Mouse (Mus musculus) liver, embryonic 14.5 days (tissue): Measurements from ENCODE around the gene Entpd3. TPM values are rescaled to one million over a fixed set of nuclear protein-coding genes. Genes with fewer than 3 reads are reported as not detected.

Source experiments
- ATAC-seq: fragments of 200-750 bp; cut with Nextera tagmentation; 2 replicates; pipeline ENCODE4 v1.8.0; 2017; ENCODE audit warnings: moderate number of reproducible peaks, mild to moderate bottlenecking, moderate library complexity; ENCODE audit not compliant: insufficient read depth
- DNase-seq, 3 experiments: peaks; one replicate each; pipeline ENCODE4 v3.0.0-alpha.2; 2012 to 2013; ENCODE audit warnings: low read depth in 3 of 3, low spot score in 3 of 3
- H3K27ac ChIP-seq: fragments of 300-500 bp; sonication (generic); 2 replicates; pipeline ENCODE4 v1.5.1; 2014; ENCODE audit warnings: moderate library complexity, mild to moderate bottlenecking, control low read depth, inconsistent platforms
- H3K27me3 ChIP-seq: fragments of 300-500 bp; sonication (generic); 2 replicates; pipeline ENCODE4 v1.6.1; 2014; ENCODE audit warnings: mild to moderate bottlenecking, low read length, moderate library complexity; ENCODE audit not compliant: control insufficient read depth, insufficient read depth
- H3K36me3 ChIP-seq: fragments of 300-500 bp; sonication (generic); replicated peaks from 2 replicates; pipeline ENCODE4 v1.6.1; 2014; ENCODE audit warnings: low read depth; ENCODE audit not compliant: control insufficient read depth, insufficient read depth
- H3K4me1 ChIP-seq, 2 experiments: fragments of 200-500 bp in 1 of 2; fragments of 300-500 bp in 1 of 2; sonication (generic) in 1 of 2; replicated peaks; 2 replicates each; pipeline ENCODE4 v1.6.1; 2012 to 2014; ENCODE audit warnings: antibody characterized with exemption in 1 of 2, inconsistent platforms in 1 of 2, low read length in 1 of 2; ENCODE audit not compliant: control insufficient read depth in 2 of 2, insufficient read depth in 2 of 2
- H3K4me2 ChIP-seq: fragments of 300-500 bp; sonication (generic); 2 replicates; pipeline ENCODE4 v1.6.1; 2014; ENCODE audit warnings: low read depth, mild to moderate bottlenecking, control low read depth, moderate library complexity
- H3K4me3 ChIP-seq, 2 experiments: fragments of 200-500 bp in 1 of 2; fragments of 300-500 bp in 1 of 2; sonication (generic) in 1 of 2; 2 replicates each; pipeline ENCODE4 v1.5.1; 2012 to 2014; ENCODE audit warnings: low read depth in 2 of 2, low read length in 2 of 2, mild to moderate bottlenecking in 2 of 2, control low read depth in 1 of 2, inconsistent platforms in 1 of 2, moderate library complexity in 1 of 2; ENCODE audit not compliant: insufficient read depth in 1 of 2
- H3K9ac ChIP-seq: fragments of 300-500 bp; sonication (generic); replicated peaks from 2 replicates; pipeline ENCODE4 v1.6.1; 2014; ENCODE audit warnings: mild to moderate bottlenecking, control low read depth, moderate library complexity
- H3K9me3 ChIP-seq: fragments of 300-500 bp; sonication (generic); 2 replicates; pipeline ENCODE4 v1.6.1; 2016; ENCODE audit warnings: low read length, mixed read lengths; ENCODE audit not compliant: control insufficient read depth
- CTCF ChIP-seq: IDR thresholded peaks from 2 replicates; pipeline ENCODE4 v1.5.1; 2016; ENCODE audit warnings: antibody characterized with exemption, low read depth, control low read depth
- EP300 ChIP-seq: IDR thresholded peaks from 2 replicates; pipeline ENCODE4 v1.6.1; 2016; ENCODE audit warnings: antibody characterized with exemption, low read depth
- WGBS: fragments of 180-500 bp; shearing (Covaris S2); extraction: QIAGEN DNeasy Blood & Tissue Kit; methylation state at CpG from one replicate; pipeline ENCODE4 v1.1.7; 2014; ENCODE audit not compliant: insufficient replicate concordance; 5-methylcytosine and 5-hydroxymethylcytosine counted together
- polyA plus RNA-seq, 2 experiments: library from polyadenylated mRNA; depleted of rRNA in 1 of 2; stranded (reverse) in 1 of 2; unstranded in 1 of 2; fragments of >200 nt; fragmentation: Nextera tagmentation in 1 of 2; extraction: Ambion mirVana in 1 of 2; gene quantifications; 2 replicates each; pipeline versions ENCODE4 v1.2.1 to v1.2.3; 2012 to 2014

Entpd3 gene
- polyA plus RNA-seq, 2 experiments = 0.01 TPM; not detected in 1

DNA sequence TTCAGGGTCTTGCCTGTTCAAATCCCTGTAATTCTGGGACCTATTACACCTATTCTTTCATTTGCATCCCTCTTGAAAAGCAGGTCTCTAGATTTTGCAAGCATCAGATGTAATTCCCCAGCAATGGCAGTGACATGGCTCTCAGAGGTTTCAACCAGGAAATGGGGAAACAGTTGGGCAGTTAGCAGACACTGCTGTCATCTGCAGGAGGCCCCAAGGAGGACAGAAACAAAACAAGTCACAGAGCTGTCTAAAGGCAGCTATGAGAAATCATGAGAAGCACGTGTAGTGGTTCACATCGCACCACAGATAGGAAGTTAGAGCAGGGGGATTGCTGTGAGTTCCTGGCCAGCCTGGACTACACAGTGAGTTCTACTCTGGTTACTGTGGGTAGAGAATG is 35.2 kb upstream of the Entpd3 start:
- no peaks in the 10 kb centered on the region for H3K36me3 ChIP-seq
- no peak overlapping the region for H3K27ac ChIP-seq
- DNase-seq (no peak), ATAC-seq (no peak)
- H3K4me3 ChIP-seq = no peak overlapping the region
- WGBS = 59% methylated on average over 2 of the region's 2 CpGs
- no peaks in the 10 kb centered on the region; the same call in 1 of the 2 replicates for H3K9me3 ChIP-seq
- H3K9ac ChIP-seq = no peak overlapping the region
- H3K4me1 ChIP-seq = peaks cover 0 to 2% of the 10 kb centered on the region in 2 experiments; a peak in 2 of 4 replicates
- TF ChIP-seq CTCF = no peak
- no peak for TF ChIP-seq EP300
- H3K27me3 ChIP-seq = no peaks in the 10 kb centered on the region
- no peak overlapping the region for H3K4me2 ChIP-seq

DNA sequence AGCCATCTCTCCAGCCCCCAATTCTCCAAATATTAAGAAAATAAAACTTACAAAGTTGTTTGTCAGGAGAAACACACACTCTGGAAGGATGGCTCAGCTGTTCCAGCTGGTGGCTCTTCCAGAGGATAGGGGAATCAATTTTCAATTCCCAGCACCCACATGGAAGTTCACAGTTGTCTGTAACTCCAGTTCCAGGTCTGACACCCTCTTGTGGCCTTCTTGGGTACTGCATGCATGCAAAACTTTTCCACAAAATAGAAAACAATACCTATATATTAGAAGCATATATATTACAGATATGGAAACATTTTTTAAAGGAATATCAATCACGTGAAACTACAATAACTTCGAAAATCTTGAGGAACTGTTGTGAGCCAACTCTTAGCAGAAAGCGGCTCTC is 27.8 kb upstream of the Entpd3 start:
- TF ChIP-seq EP300 (no peak), CTCF (peak; percentile 73)
- ATAC-seq = no peak
- DNase-seq = no peak

DNA sequence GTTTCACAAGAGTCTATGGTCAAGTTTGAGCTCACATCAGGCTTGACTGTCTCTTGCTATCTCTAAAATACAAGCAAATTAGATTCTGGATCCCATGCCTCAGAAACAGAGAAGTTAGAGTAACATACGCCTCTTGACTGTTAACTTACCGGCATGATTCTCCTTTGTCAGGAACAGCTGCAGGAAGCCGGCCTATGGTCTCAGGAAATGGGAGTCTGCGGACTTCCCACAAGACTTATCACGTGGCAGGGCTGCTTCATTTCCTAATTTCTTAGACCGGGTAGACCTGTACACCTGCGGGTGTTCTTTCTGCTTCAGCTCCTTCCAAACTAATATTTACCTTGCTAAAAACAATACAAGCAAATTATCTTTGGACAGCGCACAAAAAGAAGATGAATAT is 22.9 kb upstream of the Entpd3 start:
- Histone ChIP-seq H3K4me3 (no peak overlapping the region), H3K9ac (no peak overlapping the region), H3K36me3 (no peaks in the 10 kb centered on the region), H3K4me2 (no peak overlapping the region), H3K27me3 (no peaks in the 10 kb centered on the region), H3K4me1 (0 out of 4 replicates have a peak, but pooled peaks cover 0 to 1% of the 10 kb centered on the region in 2 experiments), H3K9me3 (no peaks in the 10 kb centered on the region), H3K27ac (no peak overlapping the region)
- ATAC-seq (no peak), DNase-seq (no peak)
- WGBS = 23% methylated on average over 8 of the region's 8 CpGs
- TF ChIP-seq CTCF (no peak), EP300 (no peak)

More for the DNA sequence above, 27.8 kb upstream of the Entpd3 start:
- no peaks in the 10 kb centered on the region; the same call in 1 of the 2 replicates for H3K9me3 ChIP-seq
- H3K27me3 ChIP-seq = no peaks in the 10 kb centered on the region
- H3K4me3 ChIP-seq = no peak overlapping the region
- no peak overlapping the region for H3K27ac ChIP-seq
- WGBS = 50% methylated on average over 3 of the region's 3 CpGs
- no peak overlapping the region for H3K9ac ChIP-seq
- H3K4me1 ChIP-seq = 0 out of 4 replicates have a peak, but pooled peaks cover 0 to 1% of the 10 kb centered on the region in 2 experiments
- H3K36me3 ChIP-seq = no peaks in the 10 kb centered on the region
- no peak overlapping the region for H3K4me2 ChIP-seq

DNA sequence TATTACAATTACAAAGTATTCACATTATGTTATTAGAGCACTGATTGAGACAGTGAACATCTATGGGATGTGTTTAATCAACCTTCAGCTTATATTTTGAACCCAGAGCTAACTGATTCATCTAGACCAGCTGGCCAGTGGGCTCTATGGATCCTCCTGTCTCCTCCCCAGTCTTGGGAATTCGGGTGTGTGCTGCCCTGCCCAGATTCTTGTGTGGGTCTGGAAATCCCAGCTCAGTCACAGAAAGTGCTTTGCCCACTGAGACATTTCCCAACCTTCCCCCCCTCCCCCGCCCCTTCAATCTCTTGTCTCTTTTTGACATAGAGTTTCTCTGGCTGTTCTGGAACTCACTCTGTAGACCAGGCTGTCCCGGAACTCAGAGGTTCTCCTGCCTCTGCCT is 20.7 kb upstream of the Entpd3 start:
- H3K9me3 ChIP-seq = no peaks in the 10 kb centered on the region
- ATAC-seq (no peak), DNase-seq (no peak)
- TF ChIP-seq EP300 = no peak
- H3K4me2 ChIP-seq = no peak overlapping the region
- no peaks in the 10 kb centered on the region for H3K27me3 ChIP-seq
- H3K27ac ChIP-seq = no peak overlapping the region
- no peak overlapping the region for H3K4me3 ChIP-seq
- H3K4me1 ChIP-seq = 0 out of 4 replicates have a peak, but pooled peaks cover 0 to 1% of the 10 kb centered on the region in 2 experiments
- H3K9ac ChIP-seq = no peak overlapping the region
- H3K36me3 ChIP-seq = no peaks in the 10 kb centered on the region
- WGBS = 54% methylated on average over 3 of the region's 3 CpGs

DNA sequence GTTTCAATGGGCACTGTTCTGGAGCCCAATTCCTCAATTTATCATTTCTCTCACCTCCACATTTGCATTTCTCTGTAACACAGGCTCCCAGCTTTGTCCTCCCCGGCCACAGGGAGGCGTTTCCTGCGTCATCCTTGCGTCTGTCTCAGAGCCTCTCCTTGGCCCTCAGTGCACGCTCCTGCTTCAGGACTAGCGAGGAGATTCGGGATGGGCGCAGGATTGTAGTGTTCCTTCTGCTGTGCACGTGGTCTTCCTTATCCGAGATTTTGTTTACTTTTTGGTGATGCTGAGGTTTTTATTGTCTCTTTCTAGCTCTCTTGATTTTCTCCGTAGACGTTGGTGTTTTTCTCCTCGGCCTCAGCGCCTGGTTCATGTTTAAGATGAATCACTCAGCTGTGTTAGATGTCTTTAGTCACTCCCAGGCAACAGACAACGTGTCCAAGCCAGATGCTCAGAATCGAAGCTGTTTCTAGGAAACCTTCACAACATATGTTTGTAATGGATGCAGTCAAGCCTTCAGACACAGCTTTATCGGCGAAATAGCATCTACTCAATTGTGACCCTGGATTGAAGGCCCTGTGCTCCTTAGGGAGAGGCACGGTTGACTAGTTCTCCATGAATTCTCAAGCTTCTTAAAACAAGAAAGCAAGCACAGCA is 20.0 kb upstream of the Entpd3 start:
- Histone ChIP-seq H3K9ac (no peak overlapping the region), H3K36me3 (no peaks in the 10 kb centered on the region), H3K27ac (no peak overlapping the region), H3K4me2 (no peak overlapping the region), H3K4me1 (0 out of 4 replicates have a peak, but pooled peaks cover 0 to 1% of the 10 kb centered on the region in 2 experiments), H3K4me3 (no peak overlapping the region), H3K27me3 (no peaks in the 10 kb centered on the region), H3K9me3 (no peaks in the 10 kb centered on the region)
- TF ChIP-seq CTCF (no peak), EP300 (no peak)
- WGBS = 58% methylated on average over 19 of the region's 19 CpGs
- DNase-seq (no peak), ATAC-seq (no peak)
